Mouse (Mus musculus): ENCODE data around the gene Olfr1248.
"Not testable (repeated sequence)": the region's sequence is repeated elsewhere in the genome, so short reads cannot be mapped to it uniquely, and the experiment has no call there.

The Olfr1248 gene

DNA sequence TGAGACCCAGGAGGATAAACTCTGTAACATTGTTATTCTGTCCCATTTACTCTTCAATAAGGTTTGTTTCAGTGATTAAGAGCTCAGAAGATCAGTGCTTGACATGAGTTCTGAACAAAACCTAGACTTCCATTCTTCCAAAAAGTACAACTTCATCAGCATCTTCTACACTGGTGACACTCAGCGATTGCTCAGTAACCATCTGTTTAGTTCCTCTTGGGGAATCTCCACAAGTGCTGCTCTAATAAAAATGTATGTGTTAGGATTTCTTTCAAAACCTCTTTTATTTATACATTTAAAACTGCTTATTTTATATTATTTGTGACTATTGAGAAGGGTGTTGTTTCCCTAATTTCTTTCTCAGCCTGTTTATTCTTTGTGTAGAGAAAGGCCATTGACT lies at the start of gene Olfr1248:
Gene Olfr1248 (minus strand): TSS at position 101 of the 400 bp plus-strand sequence.
- DNase-seq (ENCODE audit: low spot score in 2 of 2): not testable (repeated sequence)

DNA sequence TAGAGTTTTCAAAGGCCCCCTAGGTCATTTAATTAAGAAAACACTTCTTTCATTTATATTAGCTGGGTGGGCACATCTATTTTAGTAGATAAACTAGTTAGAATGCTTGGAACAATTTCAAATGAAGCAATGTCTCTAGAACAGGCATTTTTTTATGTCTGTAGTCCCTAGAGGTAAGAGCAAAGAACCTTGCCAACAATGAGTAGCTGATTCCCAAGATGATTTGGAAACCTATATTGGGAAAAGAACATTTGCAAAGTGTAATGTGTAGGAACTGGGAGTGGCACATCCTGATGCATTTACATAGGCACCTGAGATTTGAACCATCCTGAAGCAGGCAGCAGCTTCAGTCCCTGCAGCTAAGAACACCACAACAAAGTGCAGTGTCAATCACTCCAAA lies 43.3 kb upstream of the Olfr1248 start, which contains the start of gene Olfr1250:
Gene Olfr1250 (minus strand): TSS at position 101 of the 400 bp plus-strand sequence.
- DNase-seq (ENCODE audit: low spot score in 2 of 2): no peak

DNA sequence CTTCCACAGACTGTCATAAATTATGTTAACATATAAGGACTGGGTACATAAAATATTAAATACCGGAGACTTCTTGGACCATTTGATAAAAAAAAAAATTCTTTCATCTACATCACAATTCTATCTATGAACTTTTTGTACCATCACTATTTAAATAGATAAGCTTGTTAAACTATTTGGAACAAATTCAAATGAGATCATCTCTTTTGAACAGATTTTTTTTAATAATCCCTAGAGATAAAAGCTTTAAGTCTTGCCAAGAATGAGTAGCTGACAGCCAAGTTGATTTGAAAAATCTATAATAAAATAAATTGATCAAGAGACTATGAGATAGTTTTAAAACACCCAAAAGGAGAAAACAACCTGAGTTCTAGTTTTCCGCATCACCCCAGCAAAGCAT lies 16.8 kb upstream of the Olfr1248 start, which contains the start of gene Olfr1249:
Gene Olfr1249 (minus strand): TSS at position 101 of the 400 bp plus-strand sequence.
- DNase-seq (ENCODE audit: low spot score in 2 of 2): no peak

DNA sequence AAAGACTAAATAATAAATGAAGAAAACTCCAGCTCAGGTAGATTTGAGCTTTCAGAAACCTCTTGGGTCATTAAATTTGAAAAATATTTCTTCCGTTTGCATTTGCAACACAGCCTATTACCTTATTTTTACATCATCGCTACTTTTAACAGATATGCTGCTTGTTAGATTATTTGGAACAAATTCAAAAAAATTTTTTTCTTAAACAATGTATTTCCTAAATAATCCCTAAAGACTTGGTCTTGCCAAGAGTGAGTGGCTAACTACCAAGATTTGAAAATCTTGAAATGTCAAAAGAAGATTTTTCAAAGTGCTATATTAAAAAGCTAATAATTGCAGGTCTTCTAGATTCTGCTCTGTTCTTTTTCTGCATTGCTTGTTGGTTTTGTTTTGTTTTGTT lies 4.0 kb downstream of the Olfr1248 start, which contains the start of gene Olfr1247:
Gene Olfr1247 (minus strand): TSS at position 101 of the 400 bp plus-strand sequence.
- no peak for DNase-seq (ENCODE audit: low spot score in 2 of 2)

DNA sequence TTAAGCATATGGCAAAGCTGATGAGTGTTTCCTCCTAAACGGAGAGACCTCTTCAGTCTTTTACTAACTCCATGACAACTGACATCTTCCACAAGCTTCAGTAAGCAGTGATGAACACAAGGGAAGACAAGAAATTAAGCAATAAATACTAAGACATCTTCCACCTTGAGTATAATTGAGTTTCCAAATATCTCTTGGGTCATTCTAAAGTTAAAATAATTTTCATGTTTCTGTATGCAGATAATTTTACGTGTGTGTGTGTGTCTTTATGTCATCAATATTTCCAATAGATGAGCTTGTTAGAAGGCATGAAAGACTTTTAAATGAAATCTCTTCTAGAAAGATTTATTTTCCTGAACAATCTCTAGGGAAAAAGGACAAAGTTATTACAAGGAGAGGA lies 25.0 kb downstream of the Olfr1248 start, which contains the start of gene Olfr1246:
Gene Olfr1246 (minus strand): TSS at position 101 of the 400 bp plus-strand sequence.
- DNase-seq (ENCODE audit: low spot score in 2 of 2): no peak

DNA sequence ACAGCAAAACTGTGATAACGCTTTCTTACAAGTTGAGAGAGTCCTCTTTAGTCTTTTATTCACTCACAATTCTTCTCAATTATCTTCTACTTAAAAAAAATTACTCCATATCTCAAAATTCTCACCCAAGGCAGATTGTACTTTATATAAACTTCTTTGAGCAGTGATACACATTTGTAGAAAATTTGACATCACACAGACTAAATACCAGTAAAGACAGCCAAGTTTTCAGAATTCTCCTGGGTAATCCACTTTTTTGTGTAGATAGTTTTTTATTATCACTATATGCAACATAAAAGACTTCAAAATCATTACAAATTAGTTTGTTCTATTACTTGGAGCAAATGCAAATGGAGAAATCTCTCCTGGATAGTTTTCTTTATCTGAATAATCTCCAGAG lies 39.7 kb downstream of the Olfr1248 start, which contains the start of gene Olfr1245:
Gene Olfr1245 (minus strand): TSS at position 101 of the 400 bp plus-strand sequence.
- DNase-seq (ENCODE audit: low spot score in 2 of 2): no peak
